15 mouse cellular contexts compared by ENCODE assay signal in genomic region chr16:22625412-22625811, GRCm38 (mm10).
"Had no signal": no experiment of that assay in that cellular context is flagged by ENCODE, and none has a peak within 500 bp of the region (broad histone marks: within the 10 kb centered on the region; RNA-seq: fewer than 3 reads in every experiment).

No protein-coding gene starts in this region.

- H3K4me3 ChIP-seq: midbrain, embryonic 12.5 days; myocyte; neural tube, embryonic 13.5 days; neural tube, embryonic 15.5 days; stomach, embryonic 15.5 days had no signal

- H3K4me2 ChIP-seq: lung, embryonic 14.5 days; midbrain, embryonic 12.5 days; neural tube, embryonic 13.5 days; neural tube, embryonic 15.5 days; stomach, embryonic 15.5 days had no signal

- H3K27me3 ChIP-seq: neural tube, embryonic 13.5 days; neural tube, embryonic 15.5 days; stomach, embryonic 15.5 days had no signal

- H3K4me1 ChIP-seq: midbrain, embryonic 12.5 days; neural tube, embryonic 13.5 days; neural tube, embryonic 15.5 days; stomach, embryonic 15.5 days had no signal

- DNase-seq: lung, adult 18-20 months; lung, embryonic 14.5 days; lung, postnatal 10 days; lung, postnatal 4 days; midbrain, embryonic 14.5 days; right cerebral cortex, postnatal 14 days; thymus, adult 2 months; thymus, postnatal 25 days; thymus, postnatal 4 days had no signal

- H3K27ac ChIP-seq: midbrain, embryonic 12.5 days; neural tube, embryonic 13.5 days; neural tube, embryonic 15.5 days; stomach, embryonic 15.5 days; stomach, postnatal 0 days had no signal

- H3K36me3 ChIP-seq: midbrain, embryonic 12.5 days; neural tube, embryonic 13.5 days; neural tube, embryonic 15.5 days; stomach, embryonic 15.5 days had no signal

- H3K9ac ChIP-seq: lung, embryonic 14.5 days; midbrain, embryonic 12.5 days; neural tube, embryonic 13.5 days; neural tube, embryonic 15.5 days; stomach, embryonic 15.5 days had no signal

- H3K9me3 ChIP-seq: midbrain, embryonic 12.5 days; neural tube, embryonic 13.5 days; neural tube, embryonic 15.5 days; stomach, embryonic 15.5 days had no signal
